Mouse (Mus musculus) layer of hippocampus, adult 11-12 months (tissue): ENCODE data around the gene Map6.

ENCODE experiments used
- DNase-seq: peaks from one replicate; pipeline ENCODE4 v3.0.0; 2022; ENCODE audit warnings: low spot score

The Map6 gene

DNA sequence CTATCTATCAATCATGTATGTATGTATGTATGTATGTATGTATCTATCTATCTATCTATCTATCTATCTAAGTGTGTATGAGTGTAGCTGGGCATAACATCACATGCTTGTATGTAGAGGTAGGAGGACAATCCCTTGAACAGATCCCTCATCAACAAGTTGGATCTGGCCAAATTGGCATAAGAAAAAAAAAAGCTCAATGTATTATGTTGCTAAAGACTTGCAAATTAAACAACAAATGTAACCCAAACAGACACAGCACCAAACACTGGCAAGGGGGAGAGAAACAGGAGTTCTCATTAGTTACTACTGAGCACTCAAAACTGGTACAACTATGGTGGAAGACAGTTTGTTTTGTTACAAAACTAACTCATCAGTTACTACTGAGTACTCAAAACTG lies 2.6 kb upstream of the Map6 start:
- DNase-seq: no peak

DNA sequence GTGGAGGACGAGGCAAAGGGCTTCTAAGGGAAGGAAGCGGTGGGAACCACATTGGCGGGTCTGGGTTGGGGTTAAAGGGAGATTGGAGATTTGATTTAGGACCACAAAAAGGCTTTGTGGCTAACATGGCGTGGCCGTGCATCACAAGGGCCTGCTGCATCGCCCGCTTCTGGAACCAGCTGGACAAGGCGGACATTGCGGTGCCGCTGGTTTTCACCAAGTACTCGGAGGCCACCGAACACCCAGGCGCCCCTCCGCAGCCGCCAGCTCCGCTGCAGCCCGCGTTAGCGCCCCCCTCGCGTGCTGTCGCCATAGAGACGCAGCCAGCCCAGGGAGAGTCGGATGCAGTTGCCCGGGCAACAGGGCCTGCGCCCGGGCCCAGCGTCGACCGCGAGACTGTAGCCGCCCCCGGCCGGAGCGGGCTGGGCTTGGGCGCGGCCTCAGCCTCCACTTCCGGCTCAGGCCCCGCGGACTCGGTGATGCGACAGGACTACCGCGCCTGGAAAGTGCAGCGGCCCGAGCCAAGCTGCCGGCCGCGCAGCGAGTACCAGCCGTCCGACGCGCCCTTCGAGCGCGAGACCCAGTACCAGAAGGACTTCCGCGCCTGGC lies 754 bp downstream of the Map6 start:
- peak; percentile 80 for DNase-seq

DNA sequence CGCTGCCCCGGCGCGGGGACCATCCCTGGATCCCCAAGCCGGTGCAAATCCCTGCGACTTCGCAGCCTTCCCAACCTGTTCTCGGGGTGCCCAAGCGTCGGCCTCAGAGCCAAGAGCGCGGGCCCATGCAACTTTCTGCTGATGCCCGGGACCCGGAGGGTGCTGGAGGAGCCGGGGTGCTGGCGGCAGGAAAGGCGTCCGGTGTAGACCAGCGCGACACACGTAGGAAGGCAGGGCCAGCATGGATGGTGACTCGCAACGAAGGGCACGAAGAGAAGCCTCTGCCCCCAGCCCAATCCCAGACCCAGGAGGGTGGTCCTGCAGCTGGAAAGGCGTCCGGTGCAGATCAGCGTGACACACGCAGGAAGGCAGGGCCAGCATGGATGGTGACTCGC lies 1.3 kb downstream of the Map6 start:
- DNase-seq: no peak

DNA sequence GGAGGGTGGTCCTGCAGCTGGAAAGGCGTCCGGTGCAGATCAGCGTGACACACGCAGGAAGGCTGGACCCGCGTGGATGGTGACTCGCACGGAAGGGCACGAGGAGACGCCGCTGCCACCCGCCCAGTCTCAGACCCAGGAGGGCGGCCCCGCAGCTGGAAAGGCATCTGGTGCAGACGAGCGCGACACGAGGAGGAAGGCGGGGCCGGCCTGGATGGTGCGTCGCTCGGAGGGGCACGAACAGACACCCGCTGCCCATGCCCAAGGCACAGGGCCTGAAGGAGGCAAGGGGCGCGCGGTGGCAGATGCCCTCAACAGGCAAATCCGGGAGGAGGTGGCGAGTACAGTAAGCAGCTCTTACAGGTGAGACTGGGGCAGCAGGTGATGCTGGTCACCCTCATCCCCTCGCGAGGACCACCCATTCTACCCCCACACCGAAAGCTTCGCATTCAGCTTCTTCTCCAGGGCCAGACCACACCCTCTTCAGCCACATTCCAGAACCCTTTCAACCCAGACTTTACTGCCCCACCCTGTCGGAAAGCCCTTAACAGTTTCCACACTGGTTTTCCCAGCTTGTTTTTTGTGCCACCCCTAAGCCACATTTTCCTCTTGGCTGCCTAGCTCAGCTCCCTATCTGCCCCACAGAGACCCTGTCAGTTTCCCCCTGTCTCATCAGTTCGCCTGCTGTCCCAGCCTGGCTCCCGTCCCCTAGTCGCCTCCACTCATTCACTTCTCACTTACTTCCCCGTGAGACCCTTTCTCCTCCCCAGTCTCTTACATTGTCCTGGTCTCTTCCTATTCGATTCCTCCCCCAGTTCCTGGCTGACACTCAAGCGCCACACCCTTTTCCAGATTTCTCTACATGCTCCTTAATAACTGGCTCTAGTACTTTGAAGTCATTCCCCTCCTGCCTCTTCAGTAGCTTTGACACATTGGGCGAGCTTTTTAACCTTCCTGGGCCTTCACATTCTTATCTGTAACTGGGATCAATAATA lies 2.0 kb downstream of the Map6 start:
- no peak for DNase-seq

DNA sequence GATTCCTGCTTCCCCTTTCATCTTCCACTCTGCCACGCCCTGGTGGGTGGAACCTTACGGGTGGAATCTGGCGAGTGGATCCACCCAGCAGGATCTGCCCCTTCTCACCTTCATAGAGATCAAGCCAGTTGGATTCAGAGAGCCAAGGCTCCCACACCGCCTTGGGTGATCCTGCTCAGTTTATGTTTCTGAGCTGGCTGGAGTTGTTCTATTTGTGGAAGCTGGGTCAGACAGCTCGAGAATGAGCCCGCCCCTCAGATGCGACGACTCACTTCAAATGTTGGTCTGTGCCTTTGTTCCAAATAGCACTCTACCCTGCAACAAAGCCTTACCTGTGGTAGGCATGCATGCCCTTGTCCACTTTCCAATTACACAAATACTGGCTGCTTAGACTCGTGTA lies 4.4 kb downstream of the Map6 start:
- no peak for DNase-seq

DNA sequence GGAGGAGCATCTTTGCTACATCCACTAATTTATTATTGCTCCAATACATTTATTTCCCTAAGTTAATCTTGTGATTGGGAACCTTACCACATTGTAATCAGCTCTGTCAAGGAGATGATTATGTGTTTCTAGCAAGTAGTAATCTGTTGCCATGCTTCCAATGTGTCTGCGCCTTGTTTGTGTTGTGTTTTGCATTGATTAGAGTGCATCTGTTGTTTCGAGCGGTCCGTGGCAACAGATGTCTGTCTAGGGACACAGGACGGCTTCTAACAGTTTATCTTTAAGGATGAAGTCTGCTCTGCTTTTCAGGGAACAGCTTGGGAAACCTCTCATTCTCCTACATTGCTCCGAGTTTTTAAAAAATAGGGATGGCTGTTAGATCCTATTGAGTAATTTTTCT lies 7.9 kb downstream of the Map6 start:
- DNase-seq: no peak

DNA sequence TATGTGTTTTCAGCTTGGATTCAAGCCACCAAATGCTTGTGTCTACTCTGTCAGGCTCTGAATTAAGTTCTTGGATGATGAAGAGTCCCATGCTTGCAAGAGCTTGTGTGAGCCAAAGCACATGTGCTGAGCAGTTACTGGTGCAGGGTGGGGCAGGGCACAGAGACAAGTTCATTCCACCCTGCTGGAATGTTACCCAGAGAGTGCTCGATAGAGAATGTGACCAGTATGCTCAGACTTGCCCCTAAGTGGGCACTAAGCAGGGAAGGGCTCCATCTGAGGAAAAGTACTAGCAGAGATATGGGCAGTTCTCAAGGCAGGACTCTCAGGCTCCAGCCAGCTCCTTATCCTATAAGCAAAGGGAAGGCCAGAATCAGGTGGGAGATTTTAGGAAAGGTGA lies 9.4 kb downstream of the Map6 start:
- no peak for DNase-seq

DNA sequence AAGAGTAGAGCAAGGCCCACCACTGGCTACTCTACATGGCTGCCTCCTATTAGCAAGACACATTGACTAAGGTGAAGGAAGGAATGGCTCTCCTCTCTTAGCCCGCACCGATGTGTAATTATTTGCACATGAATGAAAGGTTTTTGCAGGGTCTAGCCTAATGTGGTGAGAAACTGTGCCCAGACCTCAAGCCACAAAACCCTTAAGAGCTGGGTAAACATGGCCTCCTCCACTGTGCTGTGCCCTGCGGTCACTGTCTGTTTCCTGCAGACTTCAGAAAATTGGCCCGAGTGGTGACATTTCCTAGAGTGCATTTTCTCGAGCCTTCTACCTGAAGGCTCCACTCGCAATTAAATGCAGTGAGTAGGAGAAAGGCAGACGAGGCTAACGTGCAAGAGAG lies 11.1 kb downstream of the Map6 start:
- DNase-seq: no peak

DNA sequence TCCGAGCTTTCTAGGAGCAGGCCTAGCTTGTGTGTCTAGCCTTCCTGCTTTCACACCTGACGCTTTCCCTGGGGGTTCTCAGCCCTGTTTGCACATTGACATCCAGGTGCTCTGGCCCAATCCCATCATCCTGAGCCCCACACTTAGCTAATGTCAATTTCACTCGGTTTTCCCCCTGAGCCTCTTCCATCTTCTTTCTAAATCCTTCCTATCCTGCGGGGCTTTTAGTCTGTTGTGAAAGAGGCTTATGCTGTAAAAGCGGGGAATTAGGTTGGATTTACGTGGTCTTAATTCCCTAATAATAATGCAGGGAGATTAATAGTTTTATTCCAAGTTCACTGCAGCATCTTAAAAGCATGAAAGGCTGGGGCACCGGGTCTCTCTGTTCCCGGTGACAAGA lies 12.3 kb downstream of the Map6 start:
- DNase-seq: no peak

DNA sequence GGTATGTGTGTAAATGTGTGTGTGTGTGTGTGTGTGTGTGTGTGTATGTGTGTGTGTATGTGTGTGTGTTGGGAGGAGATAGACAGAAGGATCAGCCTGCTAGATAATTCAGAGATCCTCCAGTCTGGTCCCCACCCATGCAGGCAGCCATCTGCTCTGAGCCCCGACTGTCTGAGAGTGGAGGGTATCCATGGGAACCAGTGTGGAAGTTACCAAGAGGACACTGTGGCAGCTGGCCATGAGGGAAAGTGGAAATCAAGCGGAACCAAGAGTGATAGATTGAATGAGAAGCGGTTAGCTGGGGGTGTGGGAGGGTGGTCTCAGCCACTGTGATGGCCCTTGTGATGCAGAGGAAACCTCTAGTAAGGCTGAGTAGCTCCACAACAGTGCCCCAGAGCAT lies 20.0 kb downstream of the Map6 start:
- peak; percentile 74 for DNase-seq

DNA sequence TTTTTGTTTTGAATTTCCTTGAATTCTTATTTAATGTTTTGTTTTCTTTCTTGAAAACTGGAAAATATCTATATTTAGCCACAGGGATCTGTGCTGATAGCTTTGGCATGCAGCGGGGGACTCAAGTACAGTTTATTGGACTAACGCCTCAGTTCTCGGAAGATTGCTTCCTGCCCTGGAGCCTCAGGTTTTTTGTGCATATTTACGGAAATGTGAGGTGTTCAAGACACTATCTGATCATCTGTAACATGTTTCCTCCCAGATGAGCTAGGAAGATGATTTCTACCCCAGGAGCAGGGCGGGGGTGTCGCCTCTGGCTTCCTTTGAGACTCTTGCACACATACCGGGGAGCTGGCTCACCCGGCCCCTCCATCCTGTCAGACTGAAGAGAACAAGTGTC lies 22.8 kb downstream of the Map6 start:
- no peak for DNase-seq

DNA sequence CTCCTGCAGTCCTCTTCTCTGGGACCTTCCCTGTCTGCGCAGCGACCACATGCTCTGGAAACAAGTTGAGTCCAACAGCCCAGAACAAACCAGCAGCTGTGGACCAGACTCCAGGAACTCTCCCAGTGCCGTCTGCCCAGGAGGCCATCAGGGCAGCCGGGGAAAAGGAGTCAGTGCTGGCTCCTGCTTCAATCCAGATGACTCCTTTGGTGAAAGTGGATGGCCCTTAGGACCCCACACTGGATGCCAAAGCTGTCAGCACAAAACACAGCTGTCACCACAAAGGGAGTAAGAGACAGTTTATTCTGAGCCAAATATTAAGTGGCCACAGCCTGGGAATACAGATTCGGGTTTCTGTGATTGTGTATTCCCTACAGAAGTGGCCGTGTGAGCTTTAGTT lies 23.7 kb downstream of the Map6 start:
- no peak for DNase-seq

DNA sequence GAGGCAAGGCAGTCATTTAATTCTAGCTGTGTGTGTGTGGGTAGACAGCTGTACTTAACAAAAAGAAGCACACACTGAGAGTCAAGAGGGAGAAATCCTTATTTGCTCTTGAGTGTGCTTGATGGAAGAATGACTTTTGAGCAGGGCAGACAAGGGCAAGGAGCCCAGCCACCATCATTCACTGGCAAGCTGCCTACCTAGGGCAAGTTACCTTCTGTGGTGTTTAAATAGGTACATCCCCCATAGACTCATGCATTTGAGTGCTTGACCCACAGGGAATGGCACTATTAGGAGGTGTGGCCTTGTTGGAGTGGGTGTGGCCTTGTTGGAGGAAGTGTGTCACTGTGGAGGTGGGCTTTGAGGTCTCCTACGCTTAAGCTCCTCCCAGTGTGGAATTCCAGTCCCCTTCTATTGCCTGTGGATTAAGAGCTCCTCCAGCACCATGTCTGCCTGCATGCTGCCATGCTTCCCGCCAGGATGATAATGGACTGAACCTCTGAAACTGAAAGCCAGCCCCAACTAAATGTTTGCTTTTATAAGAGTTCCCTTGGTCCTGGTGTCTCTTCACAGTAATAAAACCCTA lies 27.0 kb downstream of the Map6 start:
- no peak for DNase-seq

DNA sequence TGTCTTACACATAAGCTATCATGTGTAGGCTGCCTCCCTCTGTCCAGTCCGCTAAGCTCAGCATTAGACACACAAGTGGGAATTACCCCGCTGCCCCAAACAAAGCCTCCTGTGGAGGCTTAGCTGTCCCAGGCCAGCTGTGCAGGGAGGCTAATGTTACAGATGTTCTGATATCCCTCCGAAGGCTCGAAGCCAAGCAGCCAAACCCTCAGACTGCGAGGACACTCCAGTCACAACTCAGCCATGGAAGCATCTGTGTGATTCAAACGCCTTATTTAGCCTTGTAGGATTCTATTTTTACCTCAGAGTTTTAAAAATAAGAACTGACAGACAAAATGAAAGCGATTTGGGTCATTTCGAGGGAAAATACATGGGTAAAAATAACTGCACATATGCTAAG lies 27.9 kb downstream of the Map6 start:
- no peak for DNase-seq

DNA sequence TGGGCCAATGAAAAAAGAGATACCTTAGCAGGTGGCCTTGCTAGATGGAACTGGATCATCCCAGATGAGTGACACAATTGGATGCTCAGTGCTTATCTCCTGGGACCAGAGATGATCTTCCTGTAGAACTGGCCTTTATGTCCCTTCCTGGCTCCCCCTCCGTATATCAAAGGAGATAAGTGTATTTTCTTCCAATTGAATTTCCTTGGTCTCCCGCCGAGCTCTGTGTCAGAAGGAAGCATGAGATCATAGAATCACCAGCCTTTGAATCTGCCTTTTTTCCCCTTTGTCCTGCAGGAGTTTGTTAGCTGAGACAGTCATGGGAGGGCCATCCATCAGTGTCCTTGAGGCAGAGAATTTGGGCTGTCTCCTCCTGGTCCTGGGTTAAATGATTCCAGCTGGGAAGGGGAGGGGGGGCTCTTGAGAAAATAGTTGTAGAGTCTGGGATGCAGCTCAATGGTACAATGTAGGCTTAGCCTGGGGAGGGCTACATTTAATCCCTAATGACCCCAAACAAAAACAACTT lies 33.5 kb downstream of the Map6 start:
- no peak for DNase-seq

DNA sequence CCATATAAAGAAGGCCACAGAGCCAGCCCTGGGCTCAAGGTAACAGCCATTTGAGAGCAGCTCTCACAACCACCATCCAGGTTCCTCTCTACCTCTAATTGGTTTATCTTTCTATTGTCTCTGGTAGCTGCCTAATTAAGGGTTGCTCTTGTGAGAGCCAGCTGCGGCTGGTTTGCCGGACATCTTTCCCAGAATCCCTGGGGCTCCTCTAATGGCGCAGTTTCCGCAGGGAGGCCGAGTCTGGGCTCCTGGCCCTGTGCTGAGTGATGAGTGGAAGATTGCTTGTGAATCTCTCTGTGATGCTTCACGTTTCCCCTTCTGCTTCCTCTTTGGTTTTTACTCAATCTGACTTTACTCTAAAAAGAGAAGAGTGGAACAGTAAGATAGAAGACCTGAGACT lies 36.8 kb downstream of the Map6 start:
- no peak for DNase-seq

DNA sequence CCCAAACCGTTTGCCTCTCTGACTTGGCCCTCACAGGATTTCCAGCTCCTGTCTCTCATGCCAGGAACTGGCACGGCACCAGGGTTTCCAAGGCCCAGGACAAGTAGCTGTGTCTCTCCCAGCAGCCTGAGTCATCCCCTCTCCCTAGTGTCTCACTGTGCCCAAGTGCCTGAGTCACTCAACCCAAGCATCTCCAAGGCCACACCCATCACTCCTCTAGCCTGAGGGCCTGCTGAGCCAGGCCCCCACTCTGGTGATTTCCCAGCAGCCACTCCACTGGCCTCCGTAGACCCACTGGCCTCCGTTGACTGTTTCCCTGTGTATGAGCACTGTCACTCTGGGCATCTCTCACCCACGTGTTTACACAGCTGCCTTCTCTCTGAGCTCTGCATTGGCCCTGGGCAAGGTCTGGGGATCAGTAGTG lies 37.7 kb downstream of the Map6 start:
- DNase-seq: peak; percentile 65

DNA sequence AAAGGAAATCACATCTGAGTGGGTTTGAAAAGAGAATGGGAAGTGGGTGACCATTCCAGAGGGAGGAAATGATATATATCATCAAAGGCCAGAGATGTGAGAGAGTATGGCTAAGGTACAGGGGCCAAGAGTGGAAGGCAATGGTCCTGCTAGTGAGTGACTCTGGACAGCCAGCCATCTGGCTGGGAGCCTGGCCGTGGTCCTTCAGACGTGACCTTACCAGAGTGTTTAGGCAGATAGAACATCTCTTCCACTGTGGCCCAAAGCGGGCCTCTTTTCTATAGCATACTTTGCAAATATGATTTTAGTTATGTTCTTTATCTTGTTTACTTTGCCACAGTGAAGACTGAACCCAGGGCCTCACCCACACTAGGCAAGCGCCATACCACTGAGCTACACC lies 38.4 kb downstream of the Map6 start:
- no peak for DNase-seq

DNA sequence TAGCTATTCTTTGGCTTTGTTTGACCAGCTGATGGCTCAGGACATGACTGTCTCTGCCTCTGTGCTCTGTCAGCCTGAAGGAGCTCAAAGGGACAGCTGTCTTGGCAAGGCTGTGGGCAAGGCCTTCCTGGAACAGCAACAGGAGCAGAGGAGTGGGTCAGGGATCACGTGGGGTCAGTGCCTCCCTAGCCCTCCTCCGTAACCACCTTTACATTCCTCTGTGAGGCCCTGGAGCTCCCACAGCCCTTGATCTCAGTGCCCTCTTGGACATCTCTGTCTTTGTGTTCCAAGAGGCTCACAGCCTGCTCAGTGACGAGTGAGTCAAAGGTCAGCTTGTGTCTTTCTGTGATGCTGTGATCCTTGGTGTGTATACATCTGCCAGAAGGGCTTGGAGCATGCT lies 39.4 kb downstream of the Map6 start:
- DNase-seq: no peak

DNA sequence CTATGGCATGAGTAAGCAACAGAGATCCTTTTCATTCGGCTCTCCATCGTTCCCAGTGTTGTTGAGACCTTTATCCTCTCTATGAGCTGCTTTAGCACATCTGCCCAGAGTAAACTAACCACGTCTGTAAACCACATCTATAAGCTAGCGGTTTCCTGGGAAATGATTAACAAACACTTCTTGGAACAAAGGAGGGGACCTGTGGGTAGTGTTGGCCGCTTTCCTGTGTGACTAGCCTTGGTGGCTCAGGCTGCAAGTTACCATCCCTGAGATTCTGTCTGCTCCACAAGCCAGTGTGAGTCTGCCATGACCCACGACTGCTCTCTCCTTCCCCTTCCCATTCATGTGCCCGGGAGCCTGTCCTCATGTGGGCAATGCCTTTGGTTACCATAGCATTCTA lies 44.2 kb downstream of the Map6 start:
- no peak for DNase-seq

DNA sequence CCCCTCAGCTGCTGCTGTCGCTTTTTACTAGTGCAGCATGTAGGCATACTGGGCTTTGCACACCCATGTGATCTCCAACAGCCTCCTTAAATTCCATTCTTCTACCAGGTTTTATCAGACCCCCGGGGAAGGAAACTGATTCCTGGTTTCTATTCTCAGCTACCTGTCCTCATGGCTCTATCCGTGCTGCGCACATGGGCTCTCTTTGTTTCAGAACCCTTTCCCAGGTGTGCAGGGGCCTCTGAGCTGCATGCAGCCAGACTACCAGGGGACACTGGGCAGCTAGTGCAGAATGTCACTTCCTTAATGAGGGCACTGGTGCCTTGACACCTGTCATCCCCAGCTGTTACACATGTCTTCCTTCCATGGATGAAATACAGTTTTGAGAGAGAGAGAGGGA lies 44.8 kb downstream of the Map6 start:
- no peak for DNase-seq

DNA sequence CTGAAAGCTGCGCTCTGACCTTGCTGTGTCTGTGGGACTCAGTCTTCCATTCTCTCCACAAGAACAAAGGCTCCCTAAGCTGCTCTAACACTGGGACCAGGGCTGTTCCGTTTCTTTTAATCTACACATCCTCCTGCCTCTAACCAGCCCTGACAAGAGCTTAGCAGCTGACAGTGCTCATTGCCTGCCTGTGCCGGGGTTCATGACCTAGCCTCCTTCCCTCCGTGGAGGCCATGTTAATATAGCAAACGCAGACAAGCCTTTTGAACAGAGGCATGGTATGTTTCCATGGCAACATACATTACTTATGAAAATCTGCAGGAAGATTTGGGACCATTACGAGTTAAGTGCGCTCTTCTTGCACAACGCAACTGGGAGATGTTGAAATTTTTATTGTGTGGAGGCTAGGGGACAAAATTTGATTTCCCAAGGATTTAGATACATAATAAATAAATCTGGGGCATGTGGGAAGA lies 45.5 kb downstream of the Map6 start:
- no peak for DNase-seq

DNA sequence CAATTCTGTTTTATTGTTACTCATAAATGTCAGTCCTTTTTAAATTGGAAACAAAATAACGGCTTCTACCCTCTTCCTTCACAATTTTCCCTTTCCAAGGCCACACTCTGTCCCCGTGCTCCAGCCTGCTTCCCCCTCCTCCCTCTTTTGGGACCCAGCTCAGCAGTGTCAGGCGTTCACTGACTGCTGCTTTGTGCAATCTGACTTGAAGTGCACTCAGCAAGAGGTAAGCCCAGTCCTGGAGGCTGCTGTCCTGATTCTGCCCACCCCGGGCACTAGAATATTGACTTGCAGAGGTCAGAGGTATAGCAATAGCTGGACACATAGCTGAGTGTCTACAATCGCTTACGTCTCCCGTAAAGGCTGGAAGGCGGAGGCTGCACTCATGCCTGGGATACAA lies 46.0 kb downstream of the Map6 start:
- DNase-seq: no peak
